Comparison of ENCODE assay signal across 15 mouse cellular contexts in the genomic region with DNA sequence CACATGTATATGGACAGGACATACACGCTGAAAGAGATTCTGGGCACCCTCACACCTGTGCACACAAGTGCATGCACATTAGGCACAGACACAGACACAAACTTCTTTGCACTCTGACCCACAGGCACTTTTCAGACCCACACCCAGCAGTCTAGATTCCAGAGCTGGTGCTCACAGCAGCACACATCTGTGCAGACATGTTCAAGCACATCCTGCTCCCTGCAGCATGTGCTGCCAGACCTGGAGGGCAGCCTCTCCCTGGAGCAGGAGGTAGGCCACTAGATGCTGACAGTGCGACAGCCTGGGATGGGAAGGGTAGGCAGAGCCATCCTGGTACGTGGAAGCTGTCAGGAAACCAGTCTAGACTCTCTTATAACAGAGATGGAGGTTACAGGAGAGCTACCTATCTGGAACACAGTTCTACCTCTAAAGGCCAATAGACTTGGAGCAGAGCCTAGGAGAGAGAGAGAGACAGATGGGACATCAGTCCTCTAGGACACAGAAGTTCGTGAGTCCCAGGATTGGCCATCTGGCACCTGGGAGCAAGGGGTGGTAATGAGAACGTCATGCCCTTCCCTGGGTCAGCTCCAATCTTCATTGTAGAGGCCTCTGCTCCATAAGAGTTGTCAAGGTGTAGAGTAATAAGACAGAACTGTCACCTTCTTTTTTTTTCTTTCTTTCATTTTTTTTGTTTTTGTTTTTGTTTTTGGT. TPM values are rescaled to one million over a fixed set of nuclear protein-coding genes. Genes with fewer than 3 reads are reported as not detected.
A peak's percentile ranks its signal among the peaks of the same experiment; 100 is the strongest.
DNase-seq lines count a peak whose midpoint lies in the region; ATAC-seq lines count a peak whose summit lies in the region.
"Had no signal": no experiment of that assay in that cellular context is flagged by ENCODE, and none has a peak within 500 bp of the region (broad histone marks: within the 10 kb centered on the region; RNA-seq: fewer than 3 reads in every experiment).

No protein-coding gene starts in this region.

- intact Hi-C loops in left cerebral cortex, postnatal 4 days (cut with DNase I): loop anchor here (5.0 kb wide), 1 partner anchor 45 kb away; no protein-coding TSS in a partner anchor
- intact Hi-C loops in left cerebral cortex, postnatal 36 days (cut with DNase I): no loop called here

- no peaks in the 10 kb centered on the region for H3K9me3 ChIP-seq in stomach, embryonic 15.5 days
- H3K9me3 ChIP-seq: hindbrain, embryonic 12.5 days; midbrain, embryonic 15.5 days had no signal

- H3K27ac ChIP-seq in stomach, embryonic 15.5 days: peak overlapping the region; percentile 67
- H3K27ac ChIP-seq: hindbrain, embryonic 12.5 days; liver, embryonic 14.5 days; midbrain, embryonic 15.5 days had no signal

- 83% methylated on average over 5 of the region's 5 CpGs for whole genome bisulfite sequencing in stomach, embryonic 15.5 days

- H3K4me1 ChIP-seq in stomach, embryonic 15.5 days: peaks cover 29% of the 10 kb centered on the region

- no peak overlapping the region for H3K4me3 ChIP-seq in stomach, embryonic 15.5 days (replicated peaks)
- H3K4me3 ChIP-seq: erythroblast, embryonic 14.5 days; hindbrain, embryonic 12.5 days; midbrain, embryonic 15.5 days had no signal

- ATAC-seq in stomach, embryonic 15.5 days (ENCODE audit: insufficient read depth, low FRiP score, low read depth): no peak
- ATAC-seq in erythroid progenitor cell, adult 5-6 weeks (replicated peaks; ENCODE audit: low FRiP score, poor library complexity, severe bottlenecking): no peak
- ATAC-seq: forebrain, embryonic 16.5 days; midbrain, embryonic 15.5 days had no signal

- no peak overlapping the region for H3K9ac ChIP-seq in stomach, embryonic 15.5 days
- H3K9ac ChIP-seq: hindbrain, embryonic 12.5 days; liver, embryonic 14.5 days; midbrain, embryonic 15.5 days had no signal

- peak; percentile 35 for DNase-seq in left cerebral cortex, postnatal 4 days
- DNase-seq in left cerebral cortex, postnatal 36 days (ENCODE audit: low spot score in 2 of 2): no peak
- peak; percentile 96 for DNase-seq in cerebellum, adult 11-12 months
- DNase-seq in cerebellum, adult 9-11 months: peak; percentile 96
- DNase-seq in liver: no peak
- DNase-seq: layer of hippocampus, postnatal 36 days had no signal

- no peak overlapping the region for H3K4me2 ChIP-seq in stomach, embryonic 15.5 days
- H3K4me2 ChIP-seq: hindbrain, embryonic 12.5 days; midbrain, embryonic 15.5 days had no signal

- H3K36me3 ChIP-seq in stomach, embryonic 15.5 days: peaks cover 6% of the 10 kb centered on the region
- H3K36me3 ChIP-seq: midbrain, embryonic 15.5 days had no signal

- H3K27me3 ChIP-seq in stomach, embryonic 15.5 days (replicated peaks): no peaks in the 10 kb centered on the region
- H3K27me3 ChIP-seq: hindbrain, embryonic 12.5 days; midbrain, embryonic 15.5 days had no signal

RNA-seq across cellular contexts. Expression of gene P3h4, which starts 7.5 kb away (rescaled TPM):
- 1 to 10 TPM; 8.1 to 9.9 TPM for total RNA-seq in left cerebral cortex, postnatal 4 days (2021)
- total RNA-seq in left cerebral cortex, postnatal 36 days (2021): 10 to 100 TPM in 1 of 2 experiments, 1 to 10 TPM in 1; 7.9 to 10.6 TPM
- 57.6 and 61.7 TPM in 2 replicates for polyA plus RNA-seq in stomach, embryonic 15.5 days (2015; fragmentation: Nextera tagmentation; extraction: Ambion mirVana)
- not detected in 2 replicates for total RNA-seq in erythroid progenitor cell, adult 5-6 weeks (2015; ENCODE audit: low replicate concordance)
- total RNA-seq in erythroid progenitor cell, adult 5-6 weeks (2017; ENCODE audit: low replicate concordance): not detected in 2 replicates
- polyA plus RNA-seq: erythroblast, embryonic 14.5 days had no signal

RNA-seq across cellular contexts. Expression of gene Fkbp10, which starts 8.3 kb away (rescaled TPM):
- total RNA-seq in left cerebral cortex, postnatal 4 days (2021): 10 to 100 TPM; 13.7 to 15.0 TPM
- 1 to 10 TPM; 5.3 to 6.6 TPM for total RNA-seq in left cerebral cortex, postnatal 36 days (2021)
- polyA plus RNA-seq in stomach, embryonic 15.5 days (2015; fragmentation: Nextera tagmentation; extraction: Ambion mirVana): 89.1 and 100 TPM in 2 replicates
- not detected in 2 replicates for total RNA-seq in erythroid progenitor cell, adult 5-6 weeks (2015; ENCODE audit: low replicate concordance)
- total RNA-seq in erythroid progenitor cell, adult 5-6 weeks (2017; ENCODE audit: low replicate concordance): not detected in 2 replicates
- total RNA-seq: megakaryocyte progenitor cell, adult 5-6 weeks had no signal

RNA-seq across cellular contexts. Expression of gene Jup, which starts 9.6 kb away (rescaled TPM):
- 10 to 100 TPM; 74.2 to 77.9 TPM for total RNA-seq in left cerebral cortex, postnatal 4 days (2021)
- 10 to 100 TPM; 44.1 to 49.2 TPM for total RNA-seq in left cerebral cortex, postnatal 36 days (2021)
- polyA plus RNA-seq in stomach, embryonic 15.5 days (2015; fragmentation: Nextera tagmentation; extraction: Ambion mirVana): 163 and 173 TPM in 2 replicates
- 7.2 and 10.1 TPM in 2 replicates for total RNA-seq in erythroid progenitor cell, adult 5-6 weeks (2015; ENCODE audit: low replicate concordance)
- total RNA-seq in erythroid progenitor cell, adult 5-6 weeks (2017; ENCODE audit: low replicate concordance): 1.9 and 5.5 TPM in 2 replicates

RNA-seq across cellular contexts. Expression of gene Nt5c3b, which starts 34.5 kb away (rescaled TPM):
- total RNA-seq in left cerebral cortex, postnatal 4 days (2021): 10 to 100 TPM; 85.5 to 91.9 TPM
- 10 to 100 TPM; 46.3 to 48.5 TPM for total RNA-seq in left cerebral cortex, postnatal 36 days (2021)
- 108 TPM in 2 replicates for polyA plus RNA-seq in stomach, embryonic 15.5 days (2015; fragmentation: Nextera tagmentation; extraction: Ambion mirVana)
- total RNA-seq in erythroid progenitor cell, adult 5-6 weeks (2015; ENCODE audit: low replicate concordance): 2.5 TPM in 2 replicates
- 0.26 TPM in 1 of 2 replicates, not detected in the other for total RNA-seq in erythroid progenitor cell, adult 5-6 weeks (2017; ENCODE audit: low replicate concordance)

RNA-seq across cellular contexts. Expression of gene Klhl10, which starts 34.6 kb away (rescaled TPM):
- total RNA-seq in left cerebral cortex, postnatal 4 days (2021): 1 to 10 TPM; 1.9 to 3.1 TPM
- total RNA-seq in left cerebral cortex, postnatal 36 days (2021): 1 to 10 TPM in 1 of 2 experiments, under 1 TPM in 1; 0.77 to 1.1 TPM
- polyA plus RNA-seq in stomach, embryonic 15.5 days (2015; fragmentation: Nextera tagmentation; extraction: Ambion mirVana): 0.51 and 0.59 TPM in 2 replicates
- total RNA-seq in erythroid progenitor cell, adult 5-6 weeks (2015; ENCODE audit: low replicate concordance): not detected in 2 replicates
- total RNA-seq in erythroid progenitor cell, adult 5-6 weeks (2017; ENCODE audit: low replicate concordance): not detected in 2 replicates
- polyA plus RNA-seq: erythroblast, embryonic 14.5 days; small intestine, adult 2 months had no signal

Comparison
In these comparisons a context has a peak if more than half of its experiments do, and no peak if none do; other contexts are left out.
1. DNase-seq: peak in left cerebral cortex, postnatal 4 days (single experiment), cerebellum, adult 11-12 months (single experiment) and cerebellum, adult 9-11 months (single experiment); none in left cerebral cortex, postnatal 36 days (0 of 2) and liver (single experiment).
2. RNA of gene P3h4, which starts 7.5 kb away (total RNA-seq): 7.9 to 10.6 TPM in left cerebral cortex, postnatal 36 days and 8.1 to 9.9 TPM in left cerebral cortex, postnatal 4 days; not detected in erythroid progenitor cell, adult 5-6 weeks; every median in the first group is over 4 times any median in the second.
3. RNA of gene Fkbp10, which starts 8.3 kb away (total RNA-seq): 13.7 to 15.0 TPM in left cerebral cortex, postnatal 4 days and 5.3 to 6.6 TPM in left cerebral cortex, postnatal 36 days; not detected in erythroid progenitor cell, adult 5-6 weeks; every median in the first group is over 4 times any median in the second.
4. RNA of gene Jup, which starts 9.6 kb away (total RNA-seq): 74.2 to 77.9 TPM in left cerebral cortex, postnatal 4 days and 44.1 to 49.2 TPM in left cerebral cortex, postnatal 36 days; 1.9 to 10.1 TPM in erythroid progenitor cell, adult 5-6 weeks; every median in the first group is over 4 times any median in the second.